Mouse (Mus musculus): ENCODE results near the gene Ano6. TPM values are rescaled to one million over a fixed set of nuclear protein-coding genes. Genes with fewer than 3 reads are reported as not detected.

The Ano6 gene
- polyA plus RNA-seq, 1 experiment, result 54.5 TPM

DNA sequence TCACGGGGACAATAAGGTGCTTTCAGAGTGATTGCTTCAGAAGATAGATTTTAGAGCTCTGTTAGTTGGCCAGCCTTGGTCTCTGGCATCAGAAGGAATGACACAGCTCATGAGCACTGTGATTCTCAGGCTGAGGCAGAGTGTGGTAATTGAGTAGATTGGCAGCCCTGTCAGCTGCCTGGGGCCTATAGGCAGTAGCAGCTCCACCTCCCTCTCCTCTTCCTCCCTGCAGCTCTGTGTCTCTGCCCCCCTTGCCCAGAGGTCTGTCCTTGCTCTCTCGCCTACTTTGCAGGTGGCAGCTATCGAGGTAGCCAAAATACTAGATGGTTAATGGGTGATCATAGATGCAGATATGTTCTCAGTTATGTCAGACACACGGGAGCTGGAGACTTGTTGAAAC lies 77.5 kb downstream of the Ano6 start:
- Histone ChIP-seq H3K36me3 (ENCODE audit: control insufficient read depth, insufficient read depth) (peaks cover 12% of the 10 kb centered on the region), H3K4me2 (ENCODE audit: low read depth) (no peak overlapping the region), H3ac (ENCODE audit: control insufficient read depth, insufficient read length) (no peak overlapping the region), H3K27me3 (ENCODE audit: control insufficient read depth, insufficient read depth, insufficient read length) (no peaks in the 10 kb centered on the region), H3K79me2 (ENCODE audit: control insufficient read depth, insufficient read depth) (peaks cover 53% of the 10 kb centered on the region), H3K4me3 (no peak overlapping the region)
- no peak for TF ChIP-seq MYOG (IDR thresholded peaks at IDR 0.05; ENCODE audit: control insufficient read depth in 1 of 3, insufficient read depth in 1 of 3, insufficient read length in 2 of 3, low read depth in 2 of 3)
- TF ChIP-seq TCF3 (IDR thresholded peaks at IDR 0.05; ENCODE audit: insufficient read length, low read depth), result no peak
- TF ChIP-seq E2F4 (IDR thresholded peaks at IDR 0.05; ENCODE audit: insufficient read depth), result no peak
- TF ChIP-seq REST (IDR thresholded peaks at IDR 0.05; ENCODE audit: insufficient read depth, insufficient read length), result no peak
- no peak for TF ChIP-seq POLR2AphosphoS2 (IDR thresholded peaks at IDR 0.05; ENCODE audit: insufficient read length, low read depth)
- no peak for TF ChIP-seq USF1 (IDR thresholded peaks at IDR 0.05; ENCODE audit: low read depth)
- TF ChIP-seq TCF12 (IDR thresholded peaks at IDR 0.05; ENCODE audit: insufficient read depth, poor library complexity, severe bottlenecking), result no peak
- no peak for TF ChIP-seq POLR2A (IDR thresholded peaks at IDR 0.05; ENCODE audit: insufficient read length, low read depth)
- TF ChIP-seq SRF (IDR thresholded peaks at IDR 0.05; ENCODE audit: control insufficient read depth, insufficient read length, low read depth), result no peak
- no peak for TF ChIP-seq MAX (IDR thresholded peaks at IDR 0.05; ENCODE audit: low read depth)
- no peak for TF ChIP-seq MYOD1 (IDR thresholded peaks at IDR 0.05; ENCODE audit: control insufficient read depth in 1 of 3, insufficient read length in 2 of 3, low read depth in 2 of 3)
- TF ChIP-seq CEBPB (IDR thresholded peaks at IDR 0.05; ENCODE audit: insufficient read depth, poor library complexity, severe bottlenecking), result no peak

DNA sequence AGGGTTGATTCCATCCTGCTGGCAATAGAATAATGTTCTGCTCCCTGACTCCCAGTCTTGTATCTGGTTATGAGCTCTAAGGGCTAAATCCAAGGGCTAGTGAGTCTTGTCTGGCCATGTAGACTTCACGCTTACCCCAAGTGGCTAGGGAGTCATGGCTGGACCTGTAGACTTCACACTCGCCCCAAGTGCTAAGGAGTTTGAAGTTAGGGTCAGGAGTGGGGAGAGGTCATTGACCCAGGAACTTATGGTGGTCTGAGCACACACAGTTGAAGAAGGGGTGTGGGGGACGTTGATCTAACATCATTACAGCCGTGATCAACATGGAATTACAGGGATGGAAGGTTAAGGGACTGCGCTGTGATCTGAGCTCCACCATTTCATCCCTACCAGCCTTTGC lies 79.0 kb downstream of the Ano6 start:
- TF ChIP-seq E2F4 (IDR thresholded peaks at IDR 0.05; ENCODE audit: insufficient read depth) (no peak), SRF (IDR thresholded peaks at IDR 0.05; ENCODE audit: control insufficient read depth, insufficient read length, low read depth) (no peak), TCF12 (IDR thresholded peaks at IDR 0.05; ENCODE audit: insufficient read depth, poor library complexity, severe bottlenecking) (no peak), REST (IDR thresholded peaks at IDR 0.05; ENCODE audit: insufficient read depth, insufficient read length) (no peak), MYOG (IDR thresholded peaks at IDR 0.05; ENCODE audit: control insufficient read depth in 1 of 3, insufficient read depth in 1 of 3, insufficient read length in 2 of 3, low read depth in 2 of 3) (no peak), USF1 (IDR thresholded peaks at IDR 0.05; ENCODE audit: low read depth) (no peak), CEBPB (IDR thresholded peaks at IDR 0.05; ENCODE audit: insufficient read depth, poor library complexity, severe bottlenecking) (no peak), MYOD1 (IDR thresholded peaks at IDR 0.05; ENCODE audit: control insufficient read depth in 1 of 3, insufficient read length in 2 of 3, low read depth in 2 of 3) (no peak), POLR2A (IDR thresholded peaks at IDR 0.05; ENCODE audit: insufficient read length, low read depth) (no peak), MAX (IDR thresholded peaks at IDR 0.05; ENCODE audit: low read depth) (no peak), TCF3 (IDR thresholded peaks at IDR 0.05; ENCODE audit: insufficient read length, low read depth) (no peak), POLR2AphosphoS2 (IDR thresholded peaks at IDR 0.05; ENCODE audit: insufficient read length, low read depth) (no peak)
- Histone ChIP-seq H3ac (ENCODE audit: control insufficient read depth, insufficient read length) (no peak overlapping the region), H3K27me3 (ENCODE audit: control insufficient read depth, insufficient read depth, insufficient read length) (no peaks in the 10 kb centered on the region), H3K36me3 (ENCODE audit: control insufficient read depth, insufficient read depth) (peaks cover 2% of the 10 kb centered on the region), H3K4me2 (ENCODE audit: low read depth) (no peak overlapping the region), H3K4me3 (no peak overlapping the region), H3K79me2 (ENCODE audit: control insufficient read depth, insufficient read depth) (peaks cover 46% of the 10 kb centered on the region)

- no peaks in the 10 kb centered on the region for H3K36me3 ChIP-seq (ENCODE audit: control insufficient read depth, insufficient read depth)
- no peak for TF ChIP-seq POLR2A (IDR thresholded peaks at IDR 0.05; ENCODE audit: insufficient read length, low read depth)
- no peak for TF ChIP-seq TCF12 (IDR thresholded peaks at IDR 0.05; ENCODE audit: insufficient read depth, poor library complexity, severe bottlenecking)
- no peak overlapping the region for H3K4me2 ChIP-seq (ENCODE audit: low read depth)
- peaks cover 63% of the 10 kb centered on the region for H3K79me2 ChIP-seq (ENCODE audit: control insufficient read depth, insufficient read depth)
- H3K4me3 ChIP-seq, result no peak overlapping the region
- no peak overlapping the region for H3ac ChIP-seq (ENCODE audit: control insufficient read depth, insufficient read length)
- H3K27me3 ChIP-seq (ENCODE audit: control insufficient read depth, insufficient read depth, insufficient read length), result no peaks in the 10 kb centered on the region
Observed at GRCm38 (mm10) chr15:95871631-95872030, 81.0 kb downstream of the Ano6 start.

DNA sequence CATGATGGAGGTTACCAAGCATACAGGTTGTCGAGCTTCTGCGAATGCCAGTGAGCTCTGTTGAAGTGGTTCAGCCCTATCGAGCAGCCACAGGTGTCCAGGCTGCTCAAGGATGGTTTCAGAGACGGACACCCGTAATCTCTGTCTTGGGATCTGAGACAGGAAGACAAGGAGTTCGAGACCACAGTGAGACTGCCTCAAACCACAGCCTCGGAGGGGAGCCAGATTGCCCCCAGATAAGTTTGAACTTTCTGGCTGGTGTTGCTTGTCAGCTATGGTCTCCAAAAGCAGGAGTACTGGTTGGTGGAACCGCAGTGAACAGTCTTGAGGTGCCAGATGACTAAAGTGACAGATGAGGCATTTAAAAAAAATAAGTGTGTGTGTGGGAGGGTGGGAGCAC lies 81.8 kb downstream of the Ano6 start:
- H3K27me3 ChIP-seq (ENCODE audit: control insufficient read depth, insufficient read depth, insufficient read length), result no peaks in the 10 kb centered on the region
- H3ac ChIP-seq (ENCODE audit: control insufficient read depth, insufficient read length), result no peak overlapping the region
- H3K4me3 ChIP-seq, result no peak overlapping the region
- no peak overlapping the region for H3K4me2 ChIP-seq (ENCODE audit: low read depth)
- H3K36me3 ChIP-seq (ENCODE audit: control insufficient read depth, insufficient read depth), result no peaks in the 10 kb centered on the region
- H3K79me2 ChIP-seq (ENCODE audit: control insufficient read depth, insufficient read depth), result peaks cover 66% of the 10 kb centered on the region
- TF ChIP-seq TCF12 (IDR thresholded peaks at IDR 0.05; ENCODE audit: insufficient read depth, poor library complexity, severe bottlenecking) (no peak), SRF (IDR thresholded peaks at IDR 0.05; ENCODE audit: control insufficient read depth, insufficient read length, low read depth) (no peak), MAX (IDR thresholded peaks at IDR 0.05; ENCODE audit: low read depth) (no peak), MYOG (IDR thresholded peaks at IDR 0.05; ENCODE audit: control insufficient read depth in 1 of 3, insufficient read depth in 1 of 3, insufficient read length in 2 of 3, low read depth in 2 of 3) (no peak), POLR2AphosphoS2 (IDR thresholded peaks at IDR 0.05; ENCODE audit: insufficient read length, low read depth) (no peak), TCF3 (IDR thresholded peaks at IDR 0.05; ENCODE audit: insufficient read length, low read depth) (no peak), POLR2A (IDR thresholded peaks at IDR 0.05; ENCODE audit: insufficient read length, low read depth) (no peak), CEBPB (IDR thresholded peaks at IDR 0.05; ENCODE audit: insufficient read depth, poor library complexity, severe bottlenecking) (no peak), MYOD1 (IDR thresholded peaks at IDR 0.05; ENCODE audit: control insufficient read depth in 1 of 3, insufficient read length in 2 of 3, low read depth in 2 of 3) (no peak), USF1 (IDR thresholded peaks at IDR 0.05; ENCODE audit: low read depth) (no peak), REST (IDR thresholded peaks at IDR 0.05; ENCODE audit: insufficient read depth, insufficient read length) (no peak), E2F4 (IDR thresholded peaks at IDR 0.05; ENCODE audit: insufficient read depth) (no peak)

DNA sequence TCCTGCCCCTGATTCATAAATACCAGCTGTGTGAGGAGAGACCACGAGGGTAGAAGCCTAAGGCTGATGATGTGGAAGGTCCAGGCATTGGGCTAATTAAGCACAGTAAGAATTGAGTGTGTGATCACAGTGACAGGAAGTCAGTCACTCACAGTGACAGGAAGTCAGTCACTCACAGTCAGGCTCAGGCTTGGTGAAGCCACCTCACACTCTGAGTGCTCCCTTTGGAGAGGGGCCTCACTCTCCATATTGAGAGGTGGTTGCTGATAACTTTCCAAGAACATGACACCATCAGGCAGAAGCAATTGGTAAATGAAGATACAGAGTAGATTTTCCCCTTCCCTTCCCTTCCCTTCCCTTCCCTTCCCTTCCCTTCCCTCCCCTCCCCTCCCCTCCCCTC lies 82.6 kb downstream of the Ano6 start:
- H3K4me3 ChIP-seq, result no peak overlapping the region
- H3K79me2 ChIP-seq (ENCODE audit: control insufficient read depth, insufficient read depth), result peaks cover 65% of the 10 kb centered on the region
- no peaks in the 10 kb centered on the region for H3K27me3 ChIP-seq (ENCODE audit: control insufficient read depth, insufficient read depth, insufficient read length)
- H3ac ChIP-seq (ENCODE audit: control insufficient read depth, insufficient read length), result no peak overlapping the region
- H3K4me2 ChIP-seq (ENCODE audit: low read depth), result no peak overlapping the region
- no peak for TF ChIP-seq MYOG (IDR thresholded peaks at IDR 0.05; ENCODE audit: control insufficient read depth in 1 of 3, insufficient read depth in 1 of 3, insufficient read length in 2 of 3, low read depth in 2 of 3)
- no peak for TF ChIP-seq SRF (IDR thresholded peaks at IDR 0.05; ENCODE audit: control insufficient read depth, insufficient read length, low read depth)
- no peak for TF ChIP-seq E2F4 (IDR thresholded peaks at IDR 0.05; ENCODE audit: insufficient read depth)
- TF ChIP-seq REST (IDR thresholded peaks at IDR 0.05; ENCODE audit: insufficient read depth, insufficient read length), result no peak
- no peak for TF ChIP-seq POLR2AphosphoS2 (IDR thresholded peaks at IDR 0.05; ENCODE audit: insufficient read length, low read depth)
- TF ChIP-seq USF1 (IDR thresholded peaks at IDR 0.05; ENCODE audit: low read depth), result no peak
- TF ChIP-seq CEBPB (IDR thresholded peaks at IDR 0.05; ENCODE audit: insufficient read depth, poor library complexity, severe bottlenecking), result no peak
- TF ChIP-seq TCF3 (IDR thresholded peaks at IDR 0.05; ENCODE audit: insufficient read length, low read depth), result no peak
- TF ChIP-seq MAX (IDR thresholded peaks at IDR 0.05; ENCODE audit: low read depth), result no peak
- no peak for TF ChIP-seq POLR2A (IDR thresholded peaks at IDR 0.05; ENCODE audit: insufficient read length, low read depth)
- TF ChIP-seq TCF12 (IDR thresholded peaks at IDR 0.05; ENCODE audit: insufficient read depth, poor library complexity, severe bottlenecking), result no peak
- no peak for TF ChIP-seq MYOD1 (IDR thresholded peaks at IDR 0.05; ENCODE audit: control insufficient read depth in 1 of 3, insufficient read length in 2 of 3, low read depth in 2 of 3)
- no peaks in the 10 kb centered on the region for H3K36me3 ChIP-seq (ENCODE audit: control insufficient read depth, insufficient read depth)

Data from myocyte (in vitro differentiated cells).